Mouse (Mus musculus) neural tube, embryonic 14.5 days (tissue): Measurements from ENCODE around the gene Gstm1. TPM values are rescaled to one million over a fixed set of nuclear protein-coding genes. Genes with fewer than 3 reads are reported as not detected.
"Not testable (repeated sequence)": the region's sequence is repeated elsewhere in the genome, so short reads cannot be mapped to it uniquely, and the experiment has no call there.

Experiments
- ATAC-seq: fragments of 200-750 bp; cut with Nextera tagmentation; 2 replicates; pipeline ENCODE4 v1.8.0; 2017; ENCODE audit warnings: low read depth, mild to moderate bottlenecking, moderate TSS enrichment, moderate library complexity
- H3K27ac ChIP-seq: fragments of 300-500 bp; sonication (generic); 2 replicates; pipeline ENCODE4 v1.5.1; 2014; ENCODE audit warnings: low read depth, mild to moderate bottlenecking, control low read depth, low read length, moderate library complexity, mixed read lengths
- H3K27me3 ChIP-seq: fragments of 300-500 bp; sonication (generic); 2 replicates; pipeline ENCODE4 v1.6.1; 2014; ENCODE audit warnings: low read length; ENCODE audit not compliant: control insufficient read depth, insufficient read depth
- H3K36me3 ChIP-seq: fragments of 300-500 bp; sonication (generic); 2 replicates; pipeline ENCODE4 v1.6.1; 2014; ENCODE audit warnings: low read length, mixed read lengths; ENCODE audit not compliant: control insufficient read depth, insufficient read depth
- H3K4me1 ChIP-seq: fragments of 300-500 bp; sonication (generic); 2 replicates; pipeline ENCODE4 v1.6.1; 2014; ENCODE audit warnings: low read length; ENCODE audit not compliant: control insufficient read depth, insufficient read depth
- H3K4me2 ChIP-seq: fragments of 300-500 bp; sonication (generic); 2 replicates; pipeline ENCODE4 v1.6.1; 2014; ENCODE audit warnings: mild to moderate bottlenecking, low read depth, low read length, control low read depth
- H3K4me3 ChIP-seq: fragments of 300-500 bp; sonication (generic); 2 replicates; pipeline ENCODE4 v1.5.1; 2014; ENCODE audit warnings: low read depth, low read length, control low read depth, mixed read lengths
- H3K9ac ChIP-seq: fragments of 300-500 bp; sonication (generic); replicated peaks from 2 replicates; pipeline ENCODE4 v1.6.1; 2014; ENCODE audit warnings: low read depth, mild to moderate bottlenecking, control low read depth, low read length, mixed read lengths
- H3K9me3 ChIP-seq: fragments of 300-500 bp; sonication (generic); 2 replicates; pipeline ENCODE4 v1.6.1; 2016; ENCODE audit warnings: low read length; ENCODE audit not compliant: control insufficient read depth
- WGBS: fragments of 180-500 bp; shearing (Covaris S2); extraction: QIAGEN DNeasy Blood & Tissue Kit; methylation state at CpG from one replicate; pipeline ENCODE4 v1.1.7; 2014; 5-methylcytosine and 5-hydroxymethylcytosine counted together
- polyA plus RNA-seq: library from polyadenylated mRNA; unstranded; fragments of >200 nt; fragmentation: Nextera tagmentation; extraction: Ambion mirVana; gene quantifications from 2 replicates; pipeline ENCODE4 v1.2.1, GENCODE M21; 2014

Gene Gstm1
- polyA plus RNA-seq, 1 experiment from 2014 or later = 186 TPM

DNA sequence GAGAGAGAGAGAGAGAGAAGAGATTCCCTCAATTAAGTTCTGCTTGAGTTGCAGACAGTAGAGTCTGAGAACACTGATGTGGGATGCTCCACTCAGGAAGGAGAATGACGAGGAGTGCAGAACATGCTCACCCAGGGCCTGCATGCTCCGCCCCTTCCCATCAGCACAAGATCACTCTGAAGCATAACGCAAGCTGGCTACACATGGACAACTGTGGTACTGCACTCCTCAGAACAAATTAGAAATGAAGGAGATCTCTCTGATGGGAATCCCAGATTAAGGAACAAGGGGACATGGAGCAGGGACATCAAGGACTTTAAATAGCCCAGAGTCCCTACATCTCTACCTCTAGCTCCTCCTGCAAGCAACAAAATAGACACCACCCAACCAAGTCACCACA, 36.5 kb downstream of the Gstm1 start:
- H3K4me2 ChIP-seq = no peak overlapping the region
- H3K27ac ChIP-seq = no peak overlapping the region
- no peaks in the 10 kb centered on the region for H3K9me3 ChIP-seq
- H3K4me3 ChIP-seq = no peak overlapping the region
- 68% methylated on average over 3 of the region's 3 CpGs for WGBS
- ATAC-seq = no peak
- H3K4me1 ChIP-seq = no peaks in the 10 kb centered on the region
- H3K27me3 ChIP-seq = no peaks in the 10 kb centered on the region
- H3K36me3 ChIP-seq = no peaks in the 10 kb centered on the region
- H3K9ac ChIP-seq = no peak overlapping the region

DNA sequence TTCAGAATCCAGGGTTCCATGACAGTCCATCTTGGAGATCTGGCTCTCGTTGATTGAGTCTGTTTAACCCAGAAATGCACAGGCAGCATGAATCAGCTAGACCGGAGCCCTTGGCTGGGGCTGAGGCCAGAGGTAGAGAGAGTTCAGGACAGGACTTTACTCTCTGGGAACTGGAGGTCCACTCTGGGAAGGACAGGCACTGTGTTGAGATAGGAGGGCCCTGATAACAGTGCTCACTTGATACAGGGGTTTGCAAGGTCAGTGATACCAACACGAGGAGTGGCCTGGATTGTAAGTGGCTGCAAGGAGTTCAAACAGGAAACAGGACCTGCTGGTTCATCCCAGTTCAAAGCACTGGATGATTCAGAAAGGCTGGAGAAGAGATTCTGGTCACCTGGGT, 40.1 kb downstream of the Gstm1 start:
- WGBS = 82% methylated on average over 3 of the region's 3 CpGs
- no peaks in the 10 kb centered on the region for H3K27me3 ChIP-seq
- no peaks in the 10 kb centered on the region for H3K4me1 ChIP-seq

DNA sequence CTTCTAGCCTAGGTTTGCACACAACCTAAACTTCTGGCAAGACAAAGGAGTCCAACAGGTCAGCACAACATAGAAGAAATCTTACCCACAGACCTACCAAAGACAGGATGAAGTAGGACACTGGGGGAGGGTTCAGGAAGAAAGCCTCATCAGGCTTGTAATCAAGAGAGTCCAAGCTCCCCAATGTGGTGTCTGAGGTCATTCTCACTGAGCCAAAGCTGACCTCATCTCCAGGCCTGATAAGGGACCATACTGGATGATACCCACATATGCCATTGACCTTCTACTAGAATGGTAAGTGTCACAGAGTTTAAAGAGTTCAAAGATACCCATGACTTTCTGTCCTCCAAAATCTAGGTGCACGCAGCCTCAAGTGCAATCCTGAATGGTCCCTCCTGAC, 43.5 kb downstream of the Gstm1 start:
- no peak for ATAC-seq
- no peak overlapping the region for H3K9ac ChIP-seq
- H3K4me3 ChIP-seq = no peak overlapping the region
- no peaks in the 10 kb centered on the region for H3K9me3 ChIP-seq
- H3K4me2 ChIP-seq = no peak overlapping the region
- H3K27ac ChIP-seq = no peak overlapping the region
- H3K27me3 ChIP-seq = no peaks in the 10 kb centered on the region
- H3K4me1 ChIP-seq = no peaks in the 10 kb centered on the region
- H3K36me3 ChIP-seq = no peaks in the 10 kb centered on the region
- 92% methylated on average over 1 of the region's 1 CpGs for whole genome bisulfite sequencing

More for the DNA sequence above, 40.1 kb downstream of the Gstm1 start:
- ATAC-seq = no peak
- no peak overlapping the region for H3K4me2 ChIP-seq
- H3K27ac ChIP-seq = no peak overlapping the region
- no peak overlapping the region for H3K4me3 ChIP-seq
- no peak overlapping the region for H3K9ac ChIP-seq
- no peaks in the 10 kb centered on the region for H3K36me3 ChIP-seq
- H3K9me3 ChIP-seq = no peaks in the 10 kb centered on the region

GRCm38 (mm10) chr3:107972070-107972469, 45.7 kb downstream of the Gstm1 start:
- Histone ChIP-seq H3K27me3 (no peaks in the 10 kb centered on the region), H3K4me2 (no peak overlapping the region), H3K9ac (no peak overlapping the region), H3K27ac (no peak overlapping the region), H3K9me3 (no peaks in the 10 kb centered on the region), H3K36me3 (no peaks in the 10 kb centered on the region), H3K4me1 (no peaks in the 10 kb centered on the region), H3K4me3 (no peak overlapping the region)
- WGBS = 94% methylated on average over 3 of the region's 3 CpGs
- ATAC-seq = no peak

GRCm38 (mm10) chr3:107971101-107971500, 46.7 kb downstream of the Gstm1 start:
- H3K4me2 ChIP-seq, H3K27ac ChIP-seq, H3K36me3 ChIP-seq, H3K4me1 ChIP-seq, ATAC-seq, H3K4me3 ChIP-seq, H3K9ac ChIP-seq, H3K27me3 ChIP-seq, H3K9me3 ChIP-seq: not testable (repeated sequence)
- WGBS = 49% methylated on average over 3 of the region's 3 CpGs

GRCm38 (mm10) chr3:107968724-107969395, 48.9 kb downstream of the Gstm1 start, which contains the start of gene Gstm3:
Gene Gstm3 (minus strand): TSS chr3:107969283.
- Histone ChIP-seq H3K4me1 (no peaks in the 10 kb centered on the region), H3K9ac (no peak within 1 kb of the TSS), H3K27ac (no peak within 1 kb of the TSS), H3K4me3 (no peak within 1 kb of the TSS), H3K4me2 (no peak within 1 kb of the TSS), H3K36me3 (no peaks in the 10 kb centered on the region), H3K9me3 (no peaks in the 10 kb centered on the region), H3K27me3 (no peaks in the 10 kb centered on the region)
- ATAC-seq = no peak
- WGBS = 62% methylated on average over 13 of the region's 13 CpGs

- H3K36me3 ChIP-seq = no peaks in the 10 kb centered on the region
- H3K27ac ChIP-seq = no peak overlapping the region
- WGBS = 98% methylated on average over 5 of the region's 5 CpGs
- no peak for ATAC-seq
- no peaks in the 10 kb centered on the region for H3K4me1 ChIP-seq
- no peaks in the 10 kb centered on the region for H3K9me3 ChIP-seq
- H3K4me2 ChIP-seq = no peak overlapping the region
- no peak overlapping the region for H3K4me3 ChIP-seq
- H3K9ac ChIP-seq = no peak overlapping the region
- no peaks in the 10 kb centered on the region for H3K27me3 ChIP-seq
Measured at GRCm38 (mm10) chr3:107966631-107967030, 51.1 kb downstream of the Gstm1 start.

DNA sequence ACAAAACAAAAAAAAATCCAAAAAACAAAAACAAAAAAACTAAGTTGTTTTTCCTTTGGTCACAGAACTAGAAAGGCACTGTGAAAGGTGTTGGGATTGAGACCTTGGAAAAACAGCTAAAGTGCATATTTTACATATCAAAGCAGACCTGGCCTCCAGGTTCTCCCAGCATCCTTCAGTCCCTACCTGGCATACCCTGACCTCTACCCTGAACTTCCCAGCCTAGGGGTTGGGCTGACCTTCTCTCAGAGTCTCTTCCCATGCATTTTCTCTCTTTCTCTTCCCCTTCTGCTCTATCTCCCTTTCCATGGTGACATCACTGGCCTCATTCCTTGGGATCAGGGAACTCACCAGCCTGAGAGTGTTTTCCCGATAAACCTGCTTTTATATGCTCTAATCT, 52.2 kb downstream of the Gstm1 start:
- Histone ChIP-seq H3K27ac (no peak overlapping the region), H3K9me3 (no peaks in the 10 kb centered on the region), H3K36me3 (no peaks in the 10 kb centered on the region), H3K27me3 (no peaks in the 10 kb centered on the region), H3K4me3 (no peak overlapping the region), H3K9ac (no peak overlapping the region), H3K4me1 (no peaks in the 10 kb centered on the region), H3K4me2 (no peak overlapping the region)
- ATAC-seq = no peak
- WGBS = 83% methylated on average over 1 of the region's 1 CpGs

- H3K27ac ChIP-seq = no peak overlapping the region
- H3K4me3 ChIP-seq = no peak overlapping the region
- 60% methylated on average over 5 of the region's 5 CpGs for WGBS
- H3K27me3 ChIP-seq = no peaks in the 10 kb centered on the region
- H3K4me2 ChIP-seq = no peak overlapping the region
- no peak overlapping the region for H3K9ac ChIP-seq
- ATAC-seq = no peak
- H3K36me3 ChIP-seq = no peaks in the 10 kb centered on the region
- H3K4me1 ChIP-seq = no peaks in the 10 kb centered on the region
- H3K9me3 ChIP-seq = no peaks in the 10 kb centered on the region
Measured at GRCm38 (mm10) chr3:107964656-107965308, 53.0 kb downstream of the Gstm1 start.
